Mouse (Mus musculus) spleen, adult 2 months (tissue): ENCODE data around the gene Emp3. TPM values are rescaled to one million over a fixed set of nuclear protein-coding genes. Genes with fewer than 3 reads are reported as not detected.

Experiments
- DNase-seq, 2 experiments: peaks; one replicate each; pipeline versions ENCODE4 v3.0.0 to v3.0.0-alpha.2; 2012 to 2021; ENCODE audit warnings: low spot score in 2 of 2, low read depth in 1 of 2
- H3K27ac ChIP-seq: fragments of 200-500 bp; 2 replicates; pipeline ENCODE4 v1.5.1; 2012; ENCODE audit warnings: low read length, inconsistent platforms; ENCODE audit not compliant: insufficient read depth
- H3K27me3 ChIP-seq: fragments of 200-500 bp; 2 replicates; pipeline ENCODE4 v1.6.1; 2012; ENCODE audit warnings: mild to moderate bottlenecking, moderate library complexity, low read length, inconsistent platforms; ENCODE audit not compliant: control insufficient read depth, insufficient read depth
- H3K36me3 ChIP-seq: fragments of 200-500 bp; 2 replicates; pipeline ENCODE4 v1.6.1; 2012; ENCODE audit warnings: mild to moderate bottlenecking, low read length, inconsistent platforms; ENCODE audit not compliant: control insufficient read depth, insufficient read depth
- H3K4me1 ChIP-seq: fragments of 200-500 bp; 2 replicates; pipeline ENCODE4 v1.6.1; 2011; ENCODE audit warnings: inconsistent platforms; ENCODE audit not compliant: control insufficient read depth, insufficient read depth, insufficient read length
- H3K4me3 ChIP-seq: fragments of 200-500 bp; 2 replicates; pipeline ENCODE4 v1.5.1; 2011; ENCODE audit warnings: mild to moderate bottlenecking, inconsistent platforms; ENCODE audit not compliant: insufficient read depth, insufficient read length; ENCODE audit errors: extremely low read depth
- CTCF ChIP-seq: fragments of 200-500 bp; IDR thresholded peaks from 2 replicates; pipeline ENCODE4 v1.5.1; 2011; ENCODE audit warnings: mild to moderate bottlenecking, inconsistent platforms; ENCODE audit not compliant: insufficient read depth, insufficient read length, insufficient replicate concordance; ENCODE audit errors: extremely low read depth
- POLR2A ChIP-seq: fragments of 200-500 bp; IDR thresholded peaks from 2 replicates; pipeline ENCODE4 v1.6.1; 2011; ENCODE audit warnings: low read depth, low read length, inconsistent platforms
- WGBS: fragments of 180-500 bp; shearing (Covaris S2); methylation state at CpG from one replicate; pipeline ENCODE4 v1.1.7; 2018; 5-methylcytosine and 5-hydroxymethylcytosine counted together
- polyA plus RNA-seq: library from polyadenylated mRNA; depleted of rRNA; stranded (reverse); fragments of >200 nt; gene quantifications from 2 replicates; pipeline ENCODE4 v1.2.3, GENCODE M21; 2012

Gene Emp3
- polyA plus RNA-seq, 1 experiment: 245 TPM

GRCm38 (mm10) chr7:45920583-45921241, 492 bp downstream of the Emp3 start:
- TF ChIP-seq POLR2A: no peak
- no peak for TF ChIP-seq CTCF
- peaks cover 44% of the 10 kb centered on the region for H3K4me1 ChIP-seq
- no peaks in the 10 kb centered on the region for H3K27me3 ChIP-seq
- DNase-seq: no peak
- peaks cover 7% of the 10 kb centered on the region for H3K36me3 ChIP-seq
- H3K4me3 ChIP-seq: peak overlapping the region; percentile 72
- WGBS: 3% methylated on average over 9 of the region's 9 CpGs
- H3K27ac ChIP-seq: peak overlapping the region; percentile 93

DNA sequence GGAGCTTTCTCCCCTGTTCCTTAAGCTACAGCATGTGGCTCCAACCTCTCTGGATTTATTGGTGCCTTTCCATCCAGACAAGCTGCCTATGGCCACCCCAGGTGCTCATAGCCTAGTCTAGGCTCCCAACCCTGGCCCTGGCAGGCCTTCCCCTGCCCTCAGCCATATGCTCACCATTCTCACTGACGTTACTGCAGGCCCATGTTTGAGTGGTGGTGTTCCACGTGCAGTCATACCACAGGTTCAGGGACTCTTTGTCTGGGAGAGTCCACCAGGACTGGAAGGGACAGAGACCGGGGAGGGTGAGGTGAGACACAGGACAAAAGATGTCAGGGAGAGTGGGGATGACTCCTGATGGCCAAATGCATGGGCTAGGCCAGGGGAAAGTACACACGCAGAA, 1.4 kb downstream of the Emp3 start:
- Histone ChIP-seq H3K4me3 (peak overlapping the region; percentile 72), H3K27me3 (no peaks in the 10 kb centered on the region), H3K4me1 (peaks cover 44% of the 10 kb centered on the region), H3K36me3 (peaks cover 7% of the 10 kb centered on the region), H3K27ac (peak overlapping the region; percentile 93)
- 27% methylated on average over 4 of the region's 4 CpGs for WGBS
- no peak for DNase-seq
- TF ChIP-seq POLR2A (no peak), CTCF (no peak)

DNA sequence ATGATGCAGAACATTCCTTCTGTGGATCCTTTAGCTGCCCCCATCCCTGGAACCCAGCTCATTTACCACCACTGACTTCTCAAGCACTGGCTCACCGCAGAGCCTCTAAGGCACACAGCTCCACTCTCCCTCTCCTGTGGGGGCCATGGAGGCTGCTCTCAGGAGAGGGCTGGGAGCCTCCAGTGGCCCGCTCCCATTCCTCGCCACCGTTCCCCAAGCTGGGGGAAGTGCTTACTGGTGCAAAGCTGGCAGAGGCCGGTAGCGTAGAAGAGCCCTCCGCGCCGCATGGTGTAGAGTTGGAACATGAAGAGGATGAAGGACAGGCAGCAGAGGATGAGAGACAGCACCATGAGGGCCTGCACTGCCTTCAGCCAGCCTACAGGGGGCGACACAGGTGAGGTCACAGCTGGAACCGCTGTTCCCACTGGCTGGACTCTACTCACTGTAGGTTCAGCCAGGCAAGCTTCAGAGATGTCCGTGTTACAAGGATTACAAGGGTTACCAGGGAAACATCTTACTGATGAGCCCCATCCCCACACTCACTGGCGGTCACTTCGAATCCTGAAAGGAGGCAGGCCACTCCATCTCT, 2.0 kb downstream of the Emp3 start:
- WGBS: 75% methylated on average over 14 of the region's 14 CpGs
- Histone ChIP-seq H3K27ac (peak overlapping the region; percentile 93; the same call in 1 of the 2 replicates), H3K36me3 (peaks cover 7% of the 10 kb centered on the region), H3K4me3 (no peak overlapping the region; the same call in 1 of the 2 replicates), H3K4me1 (peaks cover 42% of the 10 kb centered on the region), H3K27me3 (no peaks in the 10 kb centered on the region)
- DNase-seq: no peak
- TF ChIP-seq CTCF: peak; percentile 79
- no peak for TF ChIP-seq POLR2A

GRCm38 (mm10) chr7:45917926-45918325, 3.3 kb downstream of the Emp3 start:
- Histone ChIP-seq H3K27ac (no peak overlapping the region), H3K4me3 (no peak overlapping the region), H3K36me3 (peaks cover 7% of the 10 kb centered on the region), H3K27me3 (no peaks in the 10 kb centered on the region), H3K4me1 (peaks cover 41% of the 10 kb centered on the region)
- TF ChIP-seq POLR2A: no peak
- no peak for DNase-seq
- WGBS: 72% methylated on average over 15 of the region's 15 CpGs

DNA sequence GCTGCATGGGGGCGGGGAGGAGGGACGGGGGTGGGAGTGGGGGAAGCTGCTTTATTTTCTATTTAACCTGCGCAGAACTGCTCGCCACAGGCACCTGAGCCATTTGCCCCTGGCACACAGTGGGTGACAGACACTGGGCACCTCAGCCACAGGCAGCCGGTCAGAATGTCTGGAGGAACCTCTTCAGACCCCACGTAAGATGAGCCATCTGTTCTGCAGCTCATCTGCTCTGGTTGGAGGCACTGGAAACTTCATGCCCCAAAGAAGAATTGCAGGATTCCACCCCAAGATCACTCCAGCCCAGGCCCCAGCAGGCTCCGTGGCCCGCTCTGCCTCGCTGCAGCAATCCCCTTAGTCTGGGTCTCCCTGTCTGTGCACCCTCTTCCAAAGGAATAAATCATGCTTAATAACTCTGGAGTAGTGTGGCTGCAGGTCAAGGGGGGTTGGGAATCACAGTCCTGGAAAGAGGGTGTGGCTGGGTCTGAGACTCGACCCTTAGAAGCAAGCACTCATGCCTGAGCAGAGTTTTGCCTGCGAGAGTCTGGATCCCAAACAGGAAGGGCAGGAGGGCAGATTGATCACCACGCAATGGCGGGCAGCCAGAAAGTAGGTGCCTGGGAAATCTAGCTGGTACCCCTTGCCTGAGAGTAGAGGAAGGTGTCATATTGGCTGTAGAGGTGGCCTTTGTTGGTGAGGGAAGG, 4.0 kb downstream of the Emp3 start:
- TF ChIP-seq POLR2A (no peak), CTCF (no peak)
- Histone ChIP-seq H3K4me1 (peaks cover 35% of the 10 kb centered on the region), H3K27me3 (no peaks in the 10 kb centered on the region), H3K4me3 (no peak overlapping the region), H3K27ac (peak overlapping the region; percentile 57), H3K36me3 (peaks cover 7% of the 10 kb centered on the region)
- 28% methylated on average over 13 of the region's 13 CpGs for WGBS
- DNase-seq: no peak

- H3K36me3 ChIP-seq: peaks cover 7% of the 10 kb centered on the region
- H3K4me1 ChIP-seq: peaks cover 28% of the 10 kb centered on the region; the same call in 1 of the 2 replicates
- DNase-seq: peak; percentile 69
- peak overlapping the region; percentile 54 for H3K27ac ChIP-seq
- 17% methylated on average over 26 of the region's 26 CpGs for WGBS
- H3K4me3 ChIP-seq: peak overlapping the region; percentile 43
- TF ChIP-seq POLR2A (no peak), CTCF (no peak)
- H3K27me3 ChIP-seq: no peaks in the 10 kb centered on the region
Measured at GRCm38 (mm10) chr7:45916056-45917003, 4.9 kb downstream of the Emp3 start.
